Mouse (Mus musculus) heart, postnatal 14 days (tissue): ENCODE data around the gene Zfp423. TPM values are rescaled to one million over a fixed set of nuclear protein-coding genes. Genes with fewer than 3 reads are reported as not detected.
A peak's percentile ranks its signal among the peaks of the same experiment; 100 is the strongest.

Source experiments
- DNase-seq, 2 experiments: peaks; one replicate each; pipeline ENCODE4 v3.0.0; 2021 to 2022
- intact Hi-C: fragments of 180-260 bp; cut with DNase I; formaldehyde crosslinking; loops from one replicate; pipeline ENCODE4 v1.15.1; 2025
- total RNA-seq, 2 experiments: library from RNA; stranded (reverse); gene quantifications; 2 replicates each; pipeline ENCODE4 v1.2.3; 2021

The Zfp423 gene
- total RNA-seq, 2 experiments from 2014 or later = 8.0 to 8.5 TPM

DNA sequence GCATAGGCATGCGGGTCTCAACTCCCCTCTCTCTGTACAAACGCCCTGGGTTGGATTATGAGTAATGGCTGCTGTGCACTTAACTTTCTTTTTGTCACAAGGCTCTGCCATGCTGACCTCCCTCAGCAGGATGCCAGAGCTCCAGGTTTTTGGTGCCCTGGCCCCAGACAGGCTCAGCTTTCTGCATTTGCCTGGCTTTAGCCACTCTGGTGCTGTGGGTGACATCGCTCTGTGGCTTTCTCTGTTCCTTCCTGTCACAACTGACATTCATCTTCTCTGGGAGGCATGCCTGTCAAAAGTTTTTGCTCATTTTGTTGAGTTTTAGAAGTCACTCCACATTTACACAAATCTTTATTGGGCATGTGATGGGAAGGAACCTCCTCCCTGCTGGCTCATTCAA is 277.3 kb downstream of the Zfp423 start:
- intact Hi-C loops = no loop called here
- DNase-seq = no peak

DNA sequence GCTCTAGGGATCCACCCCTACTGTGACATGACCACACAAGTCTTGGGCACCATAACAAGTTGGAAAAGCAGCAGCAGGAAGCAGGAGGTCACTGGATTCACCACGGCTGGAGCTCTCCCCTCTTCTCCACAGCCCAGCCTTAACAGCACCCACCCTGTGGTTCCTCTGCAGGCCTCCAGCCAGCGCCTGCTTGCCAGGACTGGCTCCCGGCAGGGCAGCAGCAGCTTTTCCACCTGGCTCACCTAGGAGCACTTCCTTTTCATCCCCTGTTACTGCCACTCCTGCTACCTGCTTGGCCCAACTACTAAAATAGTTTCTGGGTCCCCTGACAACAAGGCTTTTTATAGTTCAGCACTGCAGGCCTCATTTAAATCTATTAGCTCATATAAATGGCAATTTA is 279.4 kb downstream of the Zfp423 start:
- intact Hi-C loops = no loop called here
- DNase-seq = no peak

DNA sequence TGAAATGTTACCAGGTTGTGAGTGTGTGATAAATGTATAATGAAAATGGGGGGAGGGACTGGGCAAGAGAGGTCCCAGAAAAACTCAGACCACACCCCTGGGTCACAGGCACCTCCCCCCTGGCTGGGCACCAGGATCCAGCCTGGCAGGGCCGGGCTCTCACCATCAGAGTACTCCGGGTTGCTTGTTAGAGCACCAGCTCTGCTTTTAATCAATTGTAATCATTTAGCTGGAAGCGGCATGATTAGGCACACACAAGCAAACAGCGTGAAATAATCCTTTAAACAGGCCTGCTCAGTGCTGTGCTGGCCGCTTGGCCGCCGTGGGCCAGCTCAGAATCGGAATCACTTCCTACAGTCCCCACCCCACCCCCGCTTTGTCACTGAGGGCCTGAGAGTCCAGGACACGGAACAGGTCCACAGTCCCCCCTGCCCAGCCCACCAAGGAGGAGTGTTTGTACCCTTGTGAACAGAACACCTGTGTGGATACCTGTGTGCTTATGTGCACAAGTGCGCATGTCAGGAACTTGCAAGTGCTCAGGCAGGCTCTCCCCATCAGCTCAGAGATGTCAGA is 279.9 kb downstream of the Zfp423 start:
- intact Hi-C loops = no loop called here
- DNase-seq = no peak

DNA sequence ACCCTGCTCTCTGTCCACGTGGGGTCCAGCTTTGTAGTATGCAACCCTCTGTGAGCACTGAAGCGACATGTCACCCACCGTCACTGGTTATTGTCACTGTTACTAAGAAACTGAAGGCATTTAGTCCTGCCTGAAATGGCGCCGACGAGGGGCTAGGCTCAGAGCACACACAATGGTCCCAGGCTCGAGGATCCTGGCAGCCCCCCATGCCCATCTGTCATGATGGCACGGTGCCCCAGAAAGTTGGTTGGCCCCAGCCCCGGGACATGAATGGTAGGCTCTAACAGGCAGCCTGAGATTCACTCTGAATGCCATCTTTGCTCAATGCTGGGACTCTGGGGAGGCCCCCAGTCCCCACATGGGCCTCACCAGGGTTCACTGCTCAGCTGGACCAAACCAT is 284.0 kb downstream of the Zfp423 start:
- intact Hi-C loops = no loop called here
- no peak for DNase-seq

DNA sequence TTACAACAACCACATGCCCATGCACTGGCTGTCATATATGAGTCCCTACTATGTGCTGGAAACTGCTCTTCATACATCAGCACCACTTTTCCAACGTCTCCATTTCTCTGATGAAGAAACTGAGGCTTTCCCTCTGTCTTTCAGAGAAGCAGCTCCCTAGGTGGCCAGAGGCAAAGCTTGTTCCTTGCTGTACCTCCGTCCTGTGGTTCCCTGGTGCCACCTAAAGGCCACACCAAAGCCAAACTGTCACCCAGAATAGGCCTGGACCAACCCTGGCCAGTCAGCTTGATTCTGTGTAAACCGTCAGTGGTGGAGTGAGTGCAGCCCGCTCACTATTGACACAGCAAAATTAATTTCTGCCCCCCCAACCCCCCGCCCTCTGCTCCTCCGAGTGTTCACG is 285.2 kb downstream of the Zfp423 start:
- DNase-seq = no peak
- intact Hi-C loops = no loop called here

DNA sequence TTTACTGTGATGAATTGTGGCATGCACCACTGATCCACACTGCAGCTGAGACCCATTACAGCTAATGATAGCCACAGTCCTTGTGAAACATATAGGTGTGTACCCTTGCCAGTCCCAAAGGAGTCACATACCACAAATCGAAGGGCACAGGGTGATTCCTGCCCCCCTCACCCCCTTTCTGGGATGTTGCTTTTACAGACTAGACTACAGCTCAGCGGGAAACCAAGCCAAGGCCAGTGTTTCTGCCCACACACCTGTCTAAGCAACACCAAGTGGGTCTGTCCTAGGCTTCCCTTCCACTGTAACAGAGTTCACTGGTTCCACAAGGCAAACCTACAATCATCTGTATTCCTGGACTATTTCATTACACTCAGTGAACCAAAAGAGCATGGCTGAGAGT is 287.2 kb downstream of the Zfp423 start:
- no peak for DNase-seq
- intact Hi-C loops = no loop called here

DNA sequence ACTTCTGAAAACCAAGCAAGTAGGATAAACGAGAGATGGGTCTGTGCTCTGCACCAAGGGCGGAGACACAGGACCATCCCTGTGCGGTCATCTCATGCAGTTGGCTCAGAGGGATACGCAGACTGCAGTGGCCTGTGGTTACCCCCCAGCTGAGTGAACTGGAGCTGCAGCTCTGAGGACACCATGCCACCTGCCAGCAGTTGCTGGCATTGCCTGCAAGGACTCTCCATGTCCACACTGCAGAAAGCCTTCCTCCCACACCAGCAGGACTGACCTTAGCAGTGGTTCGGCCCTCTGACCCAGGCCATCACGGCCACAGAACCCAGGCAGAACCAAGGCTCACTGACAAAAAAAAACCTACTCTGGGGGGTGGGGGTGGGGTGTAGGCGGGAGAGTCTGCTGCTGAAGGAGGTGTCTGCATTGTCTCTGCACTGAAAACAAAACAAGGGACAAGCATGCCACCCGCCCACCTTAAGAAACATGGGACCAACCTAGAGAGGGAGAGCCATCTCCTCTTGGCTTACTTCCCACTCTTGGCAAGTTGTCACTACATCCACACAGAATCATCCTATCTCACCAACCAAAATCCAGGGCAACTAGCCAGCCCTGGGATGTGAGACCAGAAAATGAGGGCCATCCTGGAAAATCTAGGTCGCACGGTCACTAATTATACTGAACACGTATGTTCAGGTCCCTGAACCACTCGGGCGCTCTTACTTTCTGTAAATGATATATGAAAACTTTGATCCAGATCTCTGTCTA is 288.0 kb downstream of the Zfp423 start:
- intact Hi-C loops = no loop called here
- no peak for DNase-seq

DNA sequence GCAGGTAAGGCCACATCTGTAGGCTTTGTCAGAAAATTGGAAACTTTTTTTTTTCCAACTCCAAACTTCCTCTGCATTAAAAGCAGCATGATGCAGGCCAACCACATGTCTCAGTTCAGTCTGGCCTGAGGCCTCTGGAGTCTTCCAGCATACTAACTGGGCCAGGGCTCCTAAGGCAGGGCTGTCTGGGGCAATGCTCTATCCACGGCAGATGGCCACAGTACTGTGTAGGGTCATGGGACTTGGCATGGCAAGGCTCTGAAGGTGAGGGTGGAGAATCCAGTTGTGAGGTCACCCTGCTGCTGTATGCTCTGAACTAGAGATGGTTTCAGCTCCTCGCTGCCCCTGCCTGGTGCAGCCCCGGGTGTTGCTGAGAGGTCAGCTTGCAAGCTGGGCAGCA is 289.2 kb downstream of the Zfp423 start:
- intact Hi-C loops = no loop called here
- DNase-seq = no peak

DNA sequence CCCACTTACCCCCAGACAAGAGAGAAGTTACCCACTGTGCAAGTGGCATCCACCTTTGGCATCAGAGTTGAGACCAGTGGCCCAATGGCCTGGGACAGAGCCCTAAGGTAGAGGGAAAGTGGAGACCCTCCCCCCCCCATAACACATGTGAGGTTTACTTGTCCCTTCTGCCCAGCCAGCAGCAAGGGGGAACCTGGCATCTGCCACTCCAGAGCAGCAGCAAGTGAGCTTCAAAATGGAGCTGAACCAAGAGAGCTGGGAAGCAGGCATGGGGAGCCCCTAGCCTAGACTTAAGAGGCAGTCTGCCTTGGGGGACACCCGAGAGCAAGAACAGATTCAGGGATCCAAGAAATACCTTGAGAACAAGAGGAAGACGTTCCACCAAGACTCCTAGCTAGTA is 290.7 kb downstream of the Zfp423 start:
- intact Hi-C loops = no loop called here
- no peak for DNase-seq

DNA sequence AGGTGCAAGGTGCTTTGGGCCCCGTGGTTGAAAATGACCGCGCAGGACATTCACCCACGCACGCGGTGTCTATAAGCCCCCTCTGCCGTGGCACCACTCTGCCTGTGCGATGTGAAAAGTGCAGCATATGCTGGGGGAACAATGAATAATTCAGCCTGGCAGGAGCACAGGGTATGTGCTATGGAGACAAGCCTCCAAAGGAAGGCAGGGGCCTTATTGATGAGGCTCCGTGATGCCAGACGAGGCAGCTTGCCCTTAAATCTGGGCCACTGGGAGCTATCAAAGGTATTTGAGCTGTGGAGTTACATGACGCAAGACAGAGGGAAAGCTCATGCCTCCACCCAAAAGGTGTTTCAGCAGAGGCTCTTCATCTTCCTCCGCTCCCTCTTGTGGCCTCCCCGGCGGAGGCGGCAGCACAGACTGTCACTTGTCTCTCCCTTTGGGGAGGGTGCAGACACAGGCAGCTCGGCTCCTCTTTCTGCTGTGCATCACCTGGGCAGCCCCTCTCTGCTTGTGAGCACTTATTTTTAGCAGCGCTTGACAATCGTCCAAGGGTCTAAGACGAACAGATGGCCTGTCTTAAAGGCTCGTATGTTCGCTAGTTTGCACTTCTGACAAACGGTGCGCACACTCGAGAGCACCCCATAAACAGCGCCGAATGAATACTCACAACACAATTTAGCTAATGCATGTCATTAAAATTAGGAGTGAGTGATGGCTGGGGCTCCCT is 291.3 kb downstream of the Zfp423 start:
- intact Hi-C loops = no loop called here

DNA sequence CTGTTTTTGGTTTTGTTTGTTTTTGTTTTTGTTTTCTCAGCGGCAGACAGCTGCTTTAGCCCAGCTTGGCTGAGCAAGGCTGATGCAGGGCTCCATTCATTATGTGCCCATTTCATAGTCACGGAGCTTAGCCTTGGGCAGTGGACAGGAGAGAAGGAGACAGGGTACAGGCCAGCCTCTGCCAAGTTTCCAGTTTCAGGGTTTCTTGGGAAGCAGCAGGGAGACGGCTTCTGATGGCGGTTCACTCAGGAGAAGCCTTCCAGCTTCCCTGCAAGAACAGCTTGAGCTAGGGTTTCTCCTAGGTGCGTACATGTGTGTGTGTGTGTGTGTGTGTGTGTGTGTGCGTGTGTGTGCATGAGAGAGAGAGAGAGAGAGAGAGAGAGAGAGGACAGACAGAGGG is 292.1 kb downstream of the Zfp423 start:
- intact Hi-C loops = no loop called here
- no peak for DNase-seq

More for the DNA sequence above, 291.3 kb downstream of the Zfp423 start:
- no peak for DNase-seq

DNA sequence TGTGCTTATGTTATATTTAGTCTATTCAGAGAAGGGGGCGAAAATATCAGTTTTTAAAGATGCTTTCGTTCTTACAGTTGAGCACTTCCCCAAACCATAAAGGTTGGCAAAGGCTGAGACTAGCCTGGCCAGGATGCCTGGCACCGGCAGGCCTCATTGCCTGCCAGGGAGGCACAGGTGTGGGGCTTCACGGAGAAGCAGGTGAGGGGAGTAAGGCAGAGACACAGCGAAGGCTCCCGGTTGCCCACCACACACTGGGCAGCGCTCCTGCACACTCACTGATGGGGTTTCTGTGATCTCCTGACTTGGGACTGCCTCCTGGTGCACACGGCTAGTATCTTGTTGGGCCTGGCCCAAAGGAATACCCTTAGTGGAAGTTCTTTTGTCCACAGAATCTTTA is 294.1 kb downstream of the Zfp423 start:
- intact Hi-C loops = no loop called here
- no peak for DNase-seq

DNA sequence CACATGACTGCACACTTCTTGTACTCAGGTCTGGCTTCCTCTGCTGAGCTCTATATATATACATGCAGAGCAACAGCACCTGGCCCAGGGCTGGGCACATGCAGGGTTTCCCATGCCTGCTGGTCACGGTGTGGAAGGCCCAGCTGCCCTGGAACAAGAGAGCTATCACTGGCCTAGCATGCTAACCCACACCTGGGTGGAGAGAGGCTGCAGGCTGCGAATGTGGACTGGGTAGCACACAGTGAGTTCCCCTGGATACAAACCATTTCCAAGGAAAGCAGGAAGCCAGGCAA is 295.2 kb downstream of the Zfp423 start:
- intact Hi-C loops = loop anchor here (5.0 kb wide), 2 partner anchors 298 to 358 kb away; no protein-coding TSS in a partner anchor

DNA sequence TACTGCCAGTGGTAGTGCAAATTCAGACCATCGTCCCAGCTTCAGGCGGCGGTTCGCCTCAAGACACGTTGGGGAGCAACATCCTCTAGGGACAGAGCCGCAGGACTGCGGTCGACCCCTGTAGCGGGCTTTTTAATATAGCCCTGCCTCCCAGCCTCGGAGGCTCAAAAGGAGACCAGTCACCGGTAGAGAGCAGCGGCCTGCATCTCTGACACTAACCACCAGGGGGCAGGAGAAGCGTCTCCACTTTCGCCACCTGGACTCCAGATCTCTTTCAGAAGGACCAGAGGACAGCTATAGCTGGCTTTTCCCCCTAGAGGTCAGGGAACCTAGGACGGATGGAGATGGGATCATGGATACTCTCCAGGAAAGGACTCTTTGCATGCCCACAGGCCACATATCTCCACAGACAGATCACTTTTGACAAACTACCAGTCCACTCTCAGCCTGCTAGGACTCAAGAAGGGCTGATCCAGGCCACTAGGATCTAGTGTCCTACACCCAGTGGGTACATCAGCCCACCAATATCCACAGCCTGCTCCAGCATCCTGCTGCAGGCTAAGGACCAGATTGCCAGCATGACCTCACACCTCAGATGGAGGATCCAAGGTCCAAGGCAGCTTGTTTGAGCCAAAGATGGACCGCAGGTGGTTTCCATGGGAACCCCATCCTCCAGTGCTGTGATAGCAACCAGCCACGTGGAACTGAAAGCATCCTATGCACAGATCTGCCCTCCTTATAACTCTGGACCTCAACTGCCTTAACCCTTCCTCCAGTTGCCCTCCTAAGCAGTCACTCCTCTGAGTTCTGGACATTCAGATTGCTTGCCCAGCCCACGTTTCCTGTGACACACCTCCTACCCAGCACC is 295.8 kb downstream of the Zfp423 start:
- peak; percentile 79 to 88 for DNase-seq
- intact Hi-C loops = loop anchor here (5.0 kb wide), 2 partner anchors 299 to 359 kb away; no protein-coding TSS in a partner anchor

More for the DNA sequence above, 295.2 kb downstream of the Zfp423 start:
- DNase-seq = no peak

DNA sequence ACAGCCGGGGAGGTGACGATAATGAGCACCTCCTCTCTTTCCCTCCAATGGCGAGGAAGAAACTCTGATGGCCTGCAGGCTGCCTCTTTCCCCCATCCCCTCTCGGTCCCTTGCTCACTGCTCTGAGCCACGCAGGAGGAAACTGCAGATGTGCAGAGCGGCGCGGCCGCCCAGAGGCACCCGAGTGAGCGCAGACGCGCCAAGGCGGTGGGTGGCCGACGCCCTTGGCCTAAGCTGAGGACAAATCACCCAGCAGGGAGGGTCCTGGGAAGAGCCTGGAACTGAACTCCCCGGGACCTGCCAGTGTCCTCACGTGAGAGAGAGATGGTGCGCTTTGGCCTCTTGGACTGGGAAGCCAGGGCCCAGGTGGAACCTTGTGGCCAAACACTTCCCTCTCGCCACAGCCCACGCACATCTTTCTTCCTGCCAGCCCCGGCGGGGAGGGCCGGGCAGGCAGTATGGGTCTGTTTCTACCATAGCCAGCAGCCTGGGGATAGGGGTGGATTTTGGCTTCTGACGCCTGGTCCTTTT is 296.5 kb downstream of the Zfp423 start:
- DNase-seq = peak; percentile 49 to 50
- intact Hi-C loops = loop anchor here (5.0 kb wide), 2 partner anchors 299 to 359 kb away; no protein-coding TSS in a partner anchor

DNA sequence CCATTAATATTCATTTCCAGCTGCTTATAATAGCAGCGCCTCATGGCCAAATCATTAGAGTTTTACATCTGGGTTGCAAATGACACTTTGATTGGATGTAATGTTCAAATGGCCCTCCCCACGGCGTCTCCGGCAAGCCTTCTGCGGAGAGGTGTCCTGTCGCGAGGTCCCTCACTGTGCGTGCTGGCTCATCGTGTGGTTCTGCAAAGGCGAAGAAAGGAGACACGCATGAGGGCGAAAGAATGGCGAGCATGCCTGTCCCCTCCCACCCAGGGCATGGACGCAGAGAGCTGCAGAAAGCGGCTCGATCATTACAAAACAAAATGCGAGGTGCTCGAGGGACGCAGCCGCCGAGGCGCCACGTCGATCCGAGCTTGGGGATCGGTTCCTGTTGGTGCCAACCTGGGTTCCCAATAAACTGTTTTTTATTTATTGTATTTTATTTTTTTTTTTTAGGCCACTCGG is 297.1 kb downstream of the Zfp423 start:
- peak; percentile 12 for DNase-seq
- intact Hi-C loops = loop anchor here (5.0 kb wide), 2 partner anchors 300 to 360 kb away; no protein-coding TSS in a partner anchor

DNA sequence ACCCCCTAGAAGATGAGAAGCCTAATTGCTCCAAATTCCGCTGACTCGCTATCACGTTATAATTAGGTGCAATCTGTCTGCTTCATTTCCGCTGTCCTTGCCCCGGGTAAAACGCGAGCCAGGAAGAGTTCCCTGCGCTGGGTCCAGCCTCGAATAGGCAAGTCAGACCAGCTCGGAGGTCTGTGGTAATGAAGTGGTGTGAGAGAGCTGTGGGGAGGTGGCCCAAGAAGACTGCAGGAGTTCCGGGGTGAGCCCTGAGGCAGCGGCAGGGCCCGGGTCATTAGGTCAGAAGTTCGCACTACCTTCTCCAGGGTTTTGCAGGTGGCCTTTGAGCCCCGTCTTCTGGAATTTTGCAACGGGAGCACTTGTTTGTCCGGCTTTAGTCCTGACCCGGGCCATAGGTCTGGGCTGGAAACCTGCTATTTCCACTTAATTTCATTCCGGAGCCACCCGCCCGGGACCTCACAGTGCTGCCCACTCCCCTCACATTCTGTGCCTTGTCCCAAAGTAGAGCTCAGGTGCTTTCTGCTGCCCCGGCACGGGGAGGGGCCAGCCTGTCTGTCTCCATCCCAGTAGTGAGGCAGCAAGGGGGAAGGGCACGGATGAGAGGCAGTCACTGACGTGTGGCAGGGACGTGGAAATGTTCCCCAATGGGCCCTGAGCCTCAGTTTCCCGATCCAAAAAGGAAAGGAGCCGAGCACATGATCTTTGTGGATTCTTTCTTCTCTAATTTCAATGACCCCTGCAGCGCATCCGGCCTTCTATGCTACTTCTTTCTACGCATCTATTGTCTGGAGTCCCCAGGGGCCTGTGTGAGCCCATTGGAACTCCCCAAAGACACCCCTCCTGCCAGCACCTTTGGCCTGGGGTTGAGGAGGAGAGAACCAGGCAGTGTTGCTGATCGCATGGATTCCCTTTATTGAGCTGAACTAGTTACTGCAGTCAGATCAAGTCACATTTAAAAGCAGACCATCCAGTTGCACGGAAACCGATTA is 298.2 kb downstream of the Zfp423 start:
- DNase-seq = no peak
- intact Hi-C loops = loop anchor here (5.0 kb wide), 2 partner anchors 301 to 361 kb away; no protein-coding TSS in a partner anchor

DNA sequence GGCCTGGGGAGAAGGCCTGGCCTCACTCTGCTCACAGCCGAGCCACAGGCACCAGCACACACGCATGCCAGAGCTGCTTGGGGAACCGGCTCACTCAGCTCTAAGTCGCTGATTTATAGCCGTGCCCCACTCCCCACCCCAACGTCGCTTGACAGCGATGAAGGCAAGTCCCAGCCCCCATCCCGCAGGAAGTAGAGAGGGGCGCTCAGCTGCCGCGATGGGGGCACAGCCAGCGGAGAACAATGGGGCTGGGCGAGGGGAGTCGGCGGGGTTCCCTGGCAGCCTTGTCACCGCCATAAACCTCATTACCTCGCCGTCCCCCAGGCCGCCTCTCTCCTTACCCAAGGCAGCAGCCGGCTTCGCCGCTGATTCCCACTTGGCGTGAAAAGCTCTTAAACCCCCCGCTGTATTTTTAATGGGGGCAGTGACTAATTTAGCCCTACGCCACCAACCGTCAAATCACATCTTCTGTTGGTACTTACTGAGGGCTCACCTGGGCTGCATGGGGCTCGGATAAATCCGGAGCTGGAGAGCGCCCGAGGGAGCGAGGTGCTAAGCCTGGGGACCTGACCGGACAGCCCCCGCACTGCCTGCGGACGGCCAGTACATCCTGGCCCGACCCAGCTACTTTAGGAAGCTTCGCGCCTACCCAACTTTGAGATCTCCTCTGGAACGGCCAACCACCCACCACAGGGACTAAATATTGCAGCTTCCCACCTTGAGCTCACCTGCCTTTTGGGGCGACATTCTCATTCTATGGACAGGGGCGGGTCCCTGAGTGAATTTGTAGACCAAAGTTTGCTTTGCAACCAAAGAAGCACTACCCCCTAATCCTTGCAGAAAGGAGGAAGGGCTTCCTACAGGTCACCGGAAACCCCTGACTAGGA is 299.1 kb downstream of the Zfp423 start:
- intact Hi-C loops = loop anchor here (5.0 kb wide), 2 partner anchors 302 to 362 kb away; no protein-coding TSS in a partner anchor
- DNase-seq = no peak
